Mouse (Mus musculus) hindbrain, embryonic 12.5 days (tissue): ENCODE measurements around the gene D330020A13Rik. TPM values are rescaled to one million over a fixed set of nuclear protein-coding genes. Genes with fewer than 3 reads are reported as not detected.

ENCODE experiments used
- ATAC-seq: fragments of 200-750 bp; cut with Nextera tagmentation; 2 replicates; pipeline ENCODE4 v1.8.0; 2017; ENCODE audit warnings: moderate TSS enrichment; ENCODE audit not compliant: low FRiP score
- H3K27ac ChIP-seq: fragments of 300-500 bp; sonication (generic); 2 replicates; pipeline ENCODE4 v1.5.1; 2016; ENCODE audit warnings: mild to moderate bottlenecking
- H3K27me3 ChIP-seq: fragments of 300-500 bp; sonication (generic); 2 replicates; pipeline ENCODE4 v1.6.1; 2016; ENCODE audit warnings: mild to moderate bottlenecking
- H3K36me3 ChIP-seq: fragments of 300-500 bp; sonication (generic); 2 replicates; pipeline ENCODE4 v1.6.1; 2016; ENCODE audit warnings: mild to moderate bottlenecking
- H3K4me1 ChIP-seq: fragments of 300-500 bp; sonication (generic); 2 replicates; pipeline ENCODE4 v1.6.1; 2016
- H3K4me2 ChIP-seq: fragments of 300-500 bp; sonication (generic); replicated peaks from 2 replicates; pipeline ENCODE4 v1.6.1; 2016; ENCODE audit warnings: mild to moderate bottlenecking
- H3K4me3 ChIP-seq: fragments of 300-500 bp; sonication (generic); 2 replicates; pipeline ENCODE4 v1.5.1; 2016; ENCODE audit warnings: mild to moderate bottlenecking
- H3K9ac ChIP-seq: fragments of 300-500 bp; sonication (generic); 2 replicates; pipeline ENCODE4 v1.6.1; 2016; ENCODE audit warnings: mild to moderate bottlenecking, moderate library complexity
- H3K9me3 ChIP-seq: fragments of 300-500 bp; sonication (generic); replicated peaks from 2 replicates; pipeline ENCODE4 v1.6.1; 2016; ENCODE audit warnings: mild to moderate bottlenecking
- WGBS: fragments of 180-500 bp; shearing (Covaris S2); methylation state at CpG from one replicate; pipeline ENCODE4 v1.1.7; 2016; 5-methylcytosine and 5-hydroxymethylcytosine counted together
- polyA plus RNA-seq: library from polyadenylated mRNA; unstranded; fragments of >200 nt; fragmentation: Nextera tagmentation; extraction: Ambion mirVana; gene quantifications from 2 replicates; pipeline ENCODE4 v1.2.1, GENCODE M21; 2016

Gene D330020A13Rik
- polyA plus RNA-seq: 0.65 and 0.81 TPM in 2 replicates

- ATAC-seq: peak; percentile 79
- no peaks in the 10 kb centered on the region for H3K36me3 ChIP-seq
- H3K9ac ChIP-seq: peak within 1 kb of the TSS; percentile 69
- peaks cover 7% of the 10 kb centered on the region for H3K4me1 ChIP-seq
- peak within 1 kb of the TSS; percentile 74 for H3K4me3 ChIP-seq
- no peaks in the 10 kb centered on the region for H3K9me3 ChIP-seq
- under 1% methylated on average over 70 of the region's 79 CpGs for WGBS
- peaks cover 39% of the 10 kb centered on the region for H3K27me3 ChIP-seq
- no peak within 1 kb of the TSS for H3K27ac ChIP-seq
- H3K4me2 ChIP-seq: peak within 1 kb of the TSS; percentile 99
Measured at GRCm38 (mm10) chr6:120294056-120294784, at the start of gene D330020A13Rik, which contains the start of gene B4galnt3. D330020A13Rik (plus strand) TSS chr6:120294364. B4galnt3 (minus strand) TSS chr6:120294559.

GRCm38 (mm10) chr6:120246676-120247075 is 47.5 kb upstream of the D330020A13Rik start:
- no peaks in the 10 kb centered on the region for H3K36me3 ChIP-seq
- H3K27me3 ChIP-seq: no peaks in the 10 kb centered on the region
- no peak for ATAC-seq
- no peaks in the 10 kb centered on the region for H3K4me1 ChIP-seq
- no peak overlapping the region for H3K4me3 ChIP-seq
- no peak overlapping the region for H3K9ac ChIP-seq
- H3K27ac ChIP-seq: no peak overlapping the region
- WGBS: 86% methylated on average over 5 of the region's 5 CpGs
- H3K9me3 ChIP-seq: no peaks in the 10 kb centered on the region
- no peak overlapping the region for H3K4me2 ChIP-seq

GRCm38 (mm10) chr6:120249831-120250230 is 44.3 kb upstream of the D330020A13Rik start:
- H3K4me3 ChIP-seq: no peak overlapping the region
- 0 out of 2 replicates have a peak, but pooled peaks cover under 1% of the 10 kb centered on the region for H3K4me1 ChIP-seq
- no peaks in the 10 kb centered on the region for H3K36me3 ChIP-seq
- H3K27me3 ChIP-seq: no peaks in the 10 kb centered on the region
- H3K9me3 ChIP-seq: no peaks in the 10 kb centered on the region
- H3K4me2 ChIP-seq: no peak overlapping the region
- H3K9ac ChIP-seq: no peak overlapping the region
- WGBS: 80% methylated on average over 5 of the region's 5 CpGs
- no peak for ATAC-seq
- H3K27ac ChIP-seq: no peak overlapping the region

GRCm38 (mm10) chr6:120251010-120251409 is 43.2 kb upstream of the D330020A13Rik start:
- Histone ChIP-seq H3K27me3 (no peaks in the 10 kb centered on the region), H3K9ac (no peak overlapping the region), H3K4me2 (no peak overlapping the region), H3K4me1 (0 out of 2 replicates have a peak, but pooled peaks cover 5% of the 10 kb centered on the region), H3K36me3 (no peaks in the 10 kb centered on the region), H3K9me3 (no peaks in the 10 kb centered on the region), H3K4me3 (no peak overlapping the region), H3K27ac (no peak overlapping the region)
- ATAC-seq: no peak
- WGBS: 88% methylated on average over 7 of the region's 7 CpGs

- Histone ChIP-seq H3K36me3 (no peaks in the 10 kb centered on the region), H3K4me2 (no peak overlapping the region), H3K9me3 (no peaks in the 10 kb centered on the region), H3K4me3 (no peak overlapping the region), H3K4me1 (0 out of 2 replicates have a peak, but pooled peaks cover 5% of the 10 kb centered on the region), H3K9ac (no peak overlapping the region), H3K27me3 (no peaks in the 10 kb centered on the region), H3K27ac (no peak overlapping the region)
- ATAC-seq: no peak
- WGBS: 97% methylated on average over 2 of the region's 2 CpGs
Measured at GRCm38 (mm10) chr6:120252741-120253140, 41.4 kb upstream of the D330020A13Rik start.

- no peak overlapping the region for H3K9ac ChIP-seq
- no peaks in the 10 kb centered on the region for H3K36me3 ChIP-seq
- H3K4me1 ChIP-seq: 0 out of 2 replicates have a peak, but pooled peaks cover 5% of the 10 kb centered on the region
- no peaks in the 10 kb centered on the region for H3K9me3 ChIP-seq
- H3K4me2 ChIP-seq: no peak overlapping the region
- no peak overlapping the region for H3K4me3 ChIP-seq
- 45% methylated on average over 4 of the region's 4 CpGs for WGBS
- no peak overlapping the region for H3K27ac ChIP-seq
- no peak for ATAC-seq
- H3K27me3 ChIP-seq: no peaks in the 10 kb centered on the region
Measured at GRCm38 (mm10) chr6:120254640-120255039, 39.5 kb upstream of the D330020A13Rik start.

GRCm38 (mm10) chr6:120255144-120255543 is 39.0 kb upstream of the D330020A13Rik start:
- Histone ChIP-seq H3K36me3 (no peaks in the 10 kb centered on the region), H3K9ac (no peak overlapping the region), H3K9me3 (no peaks in the 10 kb centered on the region), H3K4me2 (no peak overlapping the region), H3K27ac (no peak overlapping the region), H3K4me1 (0 out of 2 replicates have a peak, but pooled peaks cover 5% of the 10 kb centered on the region), H3K27me3 (no peaks in the 10 kb centered on the region), H3K4me3 (no peak overlapping the region)
- no peak for ATAC-seq
- WGBS: 69% methylated on average over 4 of the region's 4 CpGs

- H3K27me3 ChIP-seq: no peaks in the 10 kb centered on the region
- no peak overlapping the region for H3K27ac ChIP-seq
- H3K4me3 ChIP-seq: no peak overlapping the region
- WGBS: 89% methylated on average over 12 of the region's 12 CpGs
- H3K4me2 ChIP-seq: no peak overlapping the region
- H3K9me3 ChIP-seq: no peaks in the 10 kb centered on the region
- ATAC-seq: no peak
- H3K36me3 ChIP-seq: no peaks in the 10 kb centered on the region
- 0 out of 2 replicates have a peak, but pooled peaks cover 5% of the 10 kb centered on the region for H3K4me1 ChIP-seq
- H3K9ac ChIP-seq: no peak overlapping the region
Measured at GRCm38 (mm10) chr6:120255701-120256100, 38.5 kb upstream of the D330020A13Rik start.

- no peak overlapping the region for H3K9ac ChIP-seq
- H3K4me1 ChIP-seq: 0 out of 2 replicates have a peak, but pooled peaks cover 5% of the 10 kb centered on the region
- WGBS: 65% methylated on average over 5 of the region's 5 CpGs
- H3K27ac ChIP-seq: no peak overlapping the region
- no peak overlapping the region for H3K4me3 ChIP-seq
- no peaks in the 10 kb centered on the region for H3K36me3 ChIP-seq
- no peak for ATAC-seq
- no peaks in the 10 kb centered on the region for H3K27me3 ChIP-seq
- no peaks in the 10 kb centered on the region for H3K9me3 ChIP-seq
- no peak overlapping the region for H3K4me2 ChIP-seq
Measured at GRCm38 (mm10) chr6:120256431-120256935, 37.7 kb upstream of the D330020A13Rik start.

- Histone ChIP-seq H3K9ac (no peak overlapping the region), H3K27me3 (no peaks in the 10 kb centered on the region), H3K4me2 (no peak overlapping the region), H3K27ac (no peak overlapping the region), H3K4me3 (no peak overlapping the region), H3K36me3 (no peaks in the 10 kb centered on the region), H3K9me3 (no peaks in the 10 kb centered on the region), H3K4me1 (peaks cover 8% of the 10 kb centered on the region; the same call in 1 of the 2 replicates)
- ATAC-seq: no peak
- WGBS: 28% methylated on average over 9 of the region's 9 CpGs
Measured at GRCm38 (mm10) chr6:120259481-120259880, 34.7 kb upstream of the D330020A13Rik start.

- no peak for ATAC-seq
- H3K9ac ChIP-seq: no peak overlapping the region
- H3K9me3 ChIP-seq: no peaks in the 10 kb centered on the region
- no peaks in the 10 kb centered on the region for H3K27me3 ChIP-seq
- no peak overlapping the region for H3K4me2 ChIP-seq
- peaks cover 3% of the 10 kb centered on the region; the same call in 1 of the 2 replicates for H3K4me1 ChIP-seq
- 60% methylated on average over 12 of the region's 12 CpGs for WGBS
- no peaks in the 10 kb centered on the region for H3K36me3 ChIP-seq
- no peak overlapping the region for H3K27ac ChIP-seq
- no peak overlapping the region for H3K4me3 ChIP-seq
Measured at GRCm38 (mm10) chr6:120262886-120263531, 31.2 kb upstream of the D330020A13Rik start.

GRCm38 (mm10) chr6:120263608-120264007 is 30.6 kb upstream of the D330020A13Rik start:
- H3K4me1 ChIP-seq: peaks cover 3% of the 10 kb centered on the region; the same call in 1 of the 2 replicates
- no peak for ATAC-seq
- no peak overlapping the region for H3K9ac ChIP-seq
- H3K4me2 ChIP-seq: no peak overlapping the region
- no peaks in the 10 kb centered on the region for H3K9me3 ChIP-seq
- H3K36me3 ChIP-seq: no peaks in the 10 kb centered on the region
- 79% methylated on average over 7 of the region's 7 CpGs for WGBS
- H3K27ac ChIP-seq: no peak overlapping the region
- H3K27me3 ChIP-seq: no peaks in the 10 kb centered on the region
- H3K4me3 ChIP-seq: no peak overlapping the region
